Mouse (Mus musculus): ENCODE measurements at regions not wholly inside any gene's neighbourhood (a gene's known extent, or its start where the extent isn't known, plus 50 kb on each side); places are given as distances from the start of the nearest gene placed in this dataset.

DNA sequence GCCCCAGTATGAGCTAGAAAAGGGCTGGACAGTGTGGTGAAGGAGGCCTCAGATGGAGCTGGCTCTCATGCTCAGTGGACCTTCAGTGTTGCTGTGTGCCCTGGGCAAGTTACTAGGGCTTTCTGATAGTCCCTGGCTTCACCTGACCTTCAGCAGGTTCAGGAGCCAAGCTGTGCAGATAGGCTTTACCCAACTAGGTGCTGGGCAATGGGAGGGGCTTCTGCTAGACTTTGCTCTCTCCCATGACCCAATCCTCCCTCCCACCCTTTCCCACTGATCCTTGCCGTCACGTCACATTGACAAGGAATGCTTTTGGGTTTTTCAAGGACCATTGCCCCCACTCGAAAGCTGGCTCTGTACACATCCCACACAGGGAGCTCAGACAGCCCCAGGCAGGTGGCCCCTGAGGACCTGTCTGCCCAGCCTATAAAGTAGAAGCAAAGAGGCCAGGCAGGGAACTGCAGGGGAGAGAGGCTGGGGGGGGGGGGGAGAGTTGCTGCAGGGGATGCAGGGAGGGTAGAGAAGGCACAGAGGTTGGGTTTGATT lies 57.5 kb upstream of the Wnt11 start:
- no peak for TF ChIP-seq POLR2A (IDR thresholded peaks at IDR 0.05; ENCODE audit: borderline replicate concordance, insufficient read depth, low read length)
- no peak for TF ChIP-seq CTCF (IDR thresholded peaks at IDR 0.05; ENCODE audit: borderline replicate concordance, insufficient read depth, low read depth, low read length)

Data from cerebellum, adult 2 months (tissue).